Comparison of ENCODE assay signal across 9 mouse cellular contexts in genomic region chr10:94413770-94414651, GRCm38 (mm10).
DNase-seq lines count a peak whose midpoint lies in the region; ATAC-seq and TF ChIP-seq lines count a peak whose summit lies in the region.
"Had no signal": no experiment of that assay in that cellular context is flagged by ENCODE, and none has a peak within 500 bp of the region (broad histone marks: within the 10 kb centered on the region; RNA-seq: fewer than 3 reads in every experiment).

No protein-coding gene starts in this region.

- WGBS in heart, embryonic 10.5 days, result 46% methylated on average over 8 of the region's 8 CpGs
- WGBS in stomach, embryonic 15.5 days, result 38% methylated on average over 8 of the region's 8 CpGs
- 50% methylated on average over 8 of the region's 8 CpGs for WGBS in embryonic facial prominence, embryonic 10.5 days
- 50% methylated on average over 8 of the region's 8 CpGs for WGBS in liver, embryonic 12.5 days (ENCODE audit: insufficient replicate concordance)

- H3K9ac ChIP-seq in stomach, embryonic 15.5 days, result no peak overlapping the region
- no peak overlapping the region for H3K9ac ChIP-seq in liver, embryonic 12.5 days

- H3K4me1 ChIP-seq in heart, embryonic 10.5 days, result peaks cover 23% of the 10 kb centered on the region
- peaks cover 20% of the 10 kb centered on the region for H3K4me1 ChIP-seq in stomach, embryonic 15.5 days
- H3K4me1 ChIP-seq in embryonic facial prominence, embryonic 10.5 days, result peaks cover 22% of the 10 kb centered on the region
- H3K4me1 ChIP-seq in liver, embryonic 12.5 days, result no peaks in the 10 kb centered on the region

- DNase-seq in heart, embryonic 10.5 days (ENCODE audit: low spot score), result no peak
- no peak for DNase-seq in heart, postnatal 25 days (ENCODE audit: low spot score)
- DNase-seq in brain, embryonic 14.5 days (ENCODE audit: low read depth), result peak; percentile 70
- DNase-seq in forelimb bud, embryonic 11.5 days (ENCODE audit: low read depth, low spot score), result peak; percentile 45
- peak; percentile 62 to 67 for DNase-seq in layer of hippocampus, postnatal 10 days (ENCODE audit: low spot score in 2 of 2)
- no peak for DNase-seq in embryonic facial prominence, embryonic 10.5 days (ENCODE audit: low spot score)

- no peak overlapping the region for H3K4me2 ChIP-seq in stomach, embryonic 15.5 days
- H3K4me2 ChIP-seq in liver, embryonic 12.5 days, result no peak overlapping the region

- H3K27ac ChIP-seq in heart, embryonic 10.5 days, result peak overlapping the region; percentile 49; the same call in 1 of the 2 replicates
- H3K27ac ChIP-seq in stomach, embryonic 15.5 days, result 0 out of 2 replicates have a peak overlapping the region, but pooled peaks have one; percentile 48
- no peak overlapping the region for H3K27ac ChIP-seq in embryonic facial prominence, embryonic 10.5 days (replicated peaks)
- no peak overlapping the region for H3K27ac ChIP-seq in liver, embryonic 12.5 days

- no peak for ATAC-seq in stomach, embryonic 15.5 days (ENCODE audit: insufficient read depth, low FRiP score, low read depth)
- ATAC-seq in liver, embryonic 12.5 days, result no peak

- TF ChIP-seq POLR2A in brain, embryonic 14.5 days (IDR thresholded peaks at IDR 0.05; ENCODE audit: borderline replicate concordance, extremely low read depth, insufficient read depth, insufficient read length, poor library complexity, severe bottlenecking), result no peak

- H3K4me3 ChIP-seq in heart, embryonic 10.5 days, result no peak overlapping the region
- H3K4me3 ChIP-seq in stomach, embryonic 15.5 days (replicated peaks), result no peak overlapping the region
- no peak overlapping the region for H3K4me3 ChIP-seq in embryonic facial prominence, embryonic 10.5 days
- no peak overlapping the region for H3K4me3 ChIP-seq in liver, embryonic 12.5 days
- H3K4me3 ChIP-seq: erythroblast, embryonic 14.5 days had no signal

- H3K36me3 ChIP-seq in heart, embryonic 10.5 days, result no peaks in the 10 kb centered on the region
- H3K36me3 ChIP-seq in stomach, embryonic 15.5 days, result no peaks in the 10 kb centered on the region
- no peaks in the 10 kb centered on the region for H3K36me3 ChIP-seq in embryonic facial prominence, embryonic 10.5 days (replicated peaks)
- H3K36me3 ChIP-seq in liver, embryonic 12.5 days, result no peaks in the 10 kb centered on the region

- no peak for TF ChIP-seq CTCF in brain, embryonic 14.5 days (IDR thresholded peaks at IDR 0.05; ENCODE audit: borderline replicate concordance, extremely low read depth, insufficient read depth, insufficient read length)

- intact Hi-C loops in heart, postnatal 25 days (cut with DNase I), result no loop called here

- H3K27me3 ChIP-seq in heart, embryonic 10.5 days (ENCODE audit: insufficient read depth, poor library complexity, severe bottlenecking), result 0 out of 2 replicates have a peak, but pooled peaks cover 5% of the 10 kb centered on the region
- no peaks in the 10 kb centered on the region for H3K27me3 ChIP-seq in stomach, embryonic 15.5 days (replicated peaks)
- peaks cover 12% of the 10 kb centered on the region for H3K27me3 ChIP-seq in embryonic facial prominence, embryonic 10.5 days (replicated peaks; ENCODE audit: low read depth, poor library complexity, severe bottlenecking)
- H3K27me3 ChIP-seq in liver, embryonic 12.5 days (replicated peaks), result peaks cover 6% of the 10 kb centered on the region; the same call in 1 of the 2 replicates

- H3K9me3 ChIP-seq in heart, embryonic 10.5 days, result no peaks in the 10 kb centered on the region
- no peaks in the 10 kb centered on the region for H3K9me3 ChIP-seq in stomach, embryonic 15.5 days
- H3K9me3 ChIP-seq in embryonic facial prominence, embryonic 10.5 days, result no peaks in the 10 kb centered on the region
- H3K9me3 ChIP-seq in liver, embryonic 12.5 days (replicated peaks), result no peaks in the 10 kb centered on the region

Comparison
In these comparisons a context has a peak if more than half of its experiments do, and no peak if none do; other contexts are left out.
1. DNase-seq: peak in brain, embryonic 14.5 days (single experiment), forelimb bud, embryonic 11.5 days (single experiment) and layer of hippocampus, postnatal 10 days (2 of 2); none in heart, embryonic 10.5 days (single experiment), heart, postnatal 25 days (single experiment) and embryonic facial prominence, embryonic 10.5 days (single experiment).
2. H3K27ac ChIP-seq: peak in heart, embryonic 10.5 days (single experiment) and stomach, embryonic 15.5 days (single experiment); none in embryonic facial prominence, embryonic 10.5 days (single experiment) and liver, embryonic 12.5 days (single experiment).